Mouse (Mus musculus) adrenal gland, adult 18-20 months (tissue): ENCODE results near the gene Mettl22. TPM values are rescaled to one million over a fixed set of nuclear protein-coding genes. Genes with fewer than 3 reads are reported as not detected.

Source experiments
- total RNA-seq, 2 experiments: library from RNA; stranded (reverse); gene quantifications; 1 replicate in 1 of 2; 2 replicates in 1 of 2; pipeline ENCODE4 v1.2.3; 2021

Gene Mettl22
- total RNA-seq, 2 experiments from 2014 or later = 13.3 to 18.1 TPM

Other genes starting within 250 kb of the Mettl22 start
- not detected for gene Tmem114, start 45.7 kb upstream of the Mettl22 start, total RNA-seq
- gene Abat, start 42.6 kb downstream of the Mettl22 start, total RNA-seq = 100 to 1,000 TPM in 1 of 2 experiments, 10 to 100 TPM in 1; 64.8 to 124 TPM
- gene Pmm2, start 166.9 kb downstream of the Mettl22 start, total RNA-seq = 10 to 100 TPM; 57.0 to 57.3 TPM
- 10 to 100 TPM; 16.5 to 20.2 TPM for gene Tmem186, start 166.9 kb downstream of the Mettl22 start, total RNA-seq
- 100 to 1,000 TPM in 1 of 2 experiments, 10 to 100 TPM in 1; 61.8 to 134 TPM for gene Carhsp1, start 201.4 kb downstream of the Mettl22 start, total RNA-seq
- gene Gm5767, start 210.0 kb downstream of the Mettl22 start, total RNA-seq = not detected